Mouse (Mus musculus): Measurements from ENCODE around the gene Grem1. TPM values are rescaled to one million over a fixed set of nuclear protein-coding genes. Genes with fewer than 3 reads are reported as not detected.

The Grem1 gene
- polyA plus RNA-seq, 1 experiment, result 17.9 TPM

GRCm38 (mm10) chr2:113788821-113789387 lies 30.5 kb upstream of the Grem1 start:
- TF ChIP-seq REST (IDR thresholded peaks at IDR 0.05; ENCODE audit: insufficient read depth, insufficient read length) (no peak), POLR2A (IDR thresholded peaks at IDR 0.05; ENCODE audit: insufficient read length, low read depth) (no peak), USF1 (IDR thresholded peaks at IDR 0.05; ENCODE audit: low read depth) (no peak), MYOG (IDR thresholded peaks at IDR 0.05; ENCODE audit: control insufficient read depth in 1 of 3, insufficient read depth in 1 of 3, insufficient read length in 2 of 3, low read depth in 2 of 3) (no peak), MYOD1 (IDR thresholded peaks at IDR 0.05; ENCODE audit: control insufficient read depth in 1 of 3, insufficient read length in 2 of 3, low read depth in 2 of 3) (no peak), E2F4 (IDR thresholded peaks at IDR 0.05; ENCODE audit: insufficient read depth) (no peak), SRF (IDR thresholded peaks at IDR 0.05; ENCODE audit: control insufficient read depth, insufficient read length, low read depth) (no peak), POLR2AphosphoS2 (IDR thresholded peaks at IDR 0.05; ENCODE audit: insufficient read length, low read depth) (no peak), MAX (IDR thresholded peaks at IDR 0.05; ENCODE audit: low read depth) (no peak), TCF12 (IDR thresholded peaks at IDR 0.05; ENCODE audit: insufficient read depth, poor library complexity, severe bottlenecking) (no peak), CEBPB (IDR thresholded peaks at IDR 0.05; ENCODE audit: insufficient read depth, poor library complexity, severe bottlenecking) (no peak), TCF3 (IDR thresholded peaks at IDR 0.05; ENCODE audit: insufficient read length, low read depth) (no peak)
- no peak overlapping the region for H3K4me3 ChIP-seq
- no peaks in the 10 kb centered on the region for H3K27me3 ChIP-seq (ENCODE audit: control insufficient read depth, insufficient read depth, insufficient read length)
- H3K79me2 ChIP-seq (ENCODE audit: control insufficient read depth, insufficient read depth), result no peaks in the 10 kb centered on the region
- no peak overlapping the region for H3ac ChIP-seq (ENCODE audit: control insufficient read depth, insufficient read length)
- H3K36me3 ChIP-seq (ENCODE audit: control insufficient read depth, insufficient read depth), result no peaks in the 10 kb centered on the region
- H3K4me2 ChIP-seq (ENCODE audit: low read depth), result no peak overlapping the region

- Histone ChIP-seq H3ac (ENCODE audit: control insufficient read depth, insufficient read length) (no peak overlapping the region), H3K27me3 (ENCODE audit: control insufficient read depth, insufficient read depth, insufficient read length) (no peaks in the 10 kb centered on the region), H3K4me2 (ENCODE audit: low read depth) (no peak overlapping the region), H3K79me2 (ENCODE audit: control insufficient read depth, insufficient read depth) (no peaks in the 10 kb centered on the region), H3K36me3 (ENCODE audit: control insufficient read depth, insufficient read depth) (no peaks in the 10 kb centered on the region), H3K4me3 (no peak overlapping the region)
- TF ChIP-seq SRF (IDR thresholded peaks at IDR 0.05; ENCODE audit: control insufficient read depth, insufficient read length, low read depth), result no peak
- TF ChIP-seq CEBPB (IDR thresholded peaks at IDR 0.05; ENCODE audit: insufficient read depth, poor library complexity, severe bottlenecking), result no peak
- TF ChIP-seq MYOD1 (IDR thresholded peaks at IDR 0.05; ENCODE audit: control insufficient read depth in 1 of 3, insufficient read length in 2 of 3, low read depth in 2 of 3), result no peak
- no peak for TF ChIP-seq E2F4 (IDR thresholded peaks at IDR 0.05; ENCODE audit: insufficient read depth)
- no peak for TF ChIP-seq MAX (IDR thresholded peaks at IDR 0.05; ENCODE audit: low read depth)
These were observed 29.4 kb upstream of the Grem1 start for GRCm38 (mm10) chr2:113787882-113788281.

GRCm38 (mm10) chr2:113784851-113785250 lies 26.4 kb upstream of the Grem1 start:
- Histone ChIP-seq H3K4me3 (no peak overlapping the region), H3ac (ENCODE audit: control insufficient read depth, insufficient read length) (no peak overlapping the region), H3K36me3 (ENCODE audit: control insufficient read depth, insufficient read depth) (no peaks in the 10 kb centered on the region), H3K4me2 (ENCODE audit: low read depth) (no peak overlapping the region), H3K79me2 (ENCODE audit: control insufficient read depth, insufficient read depth) (no peaks in the 10 kb centered on the region), H3K27me3 (ENCODE audit: control insufficient read depth, insufficient read depth, insufficient read length) (no peaks in the 10 kb centered on the region)
- TF ChIP-seq POLR2A (IDR thresholded peaks at IDR 0.05; ENCODE audit: insufficient read length, low read depth) (no peak), E2F4 (IDR thresholded peaks at IDR 0.05; ENCODE audit: insufficient read depth) (no peak), POLR2AphosphoS2 (IDR thresholded peaks at IDR 0.05; ENCODE audit: insufficient read length, low read depth) (no peak), SRF (IDR thresholded peaks at IDR 0.05; ENCODE audit: control insufficient read depth, insufficient read length, low read depth) (no peak), REST (IDR thresholded peaks at IDR 0.05; ENCODE audit: insufficient read depth, insufficient read length) (no peak), MAX (IDR thresholded peaks at IDR 0.05; ENCODE audit: low read depth) (no peak), MYOG (IDR thresholded peaks at IDR 0.05; ENCODE audit: control insufficient read depth in 1 of 3, insufficient read depth in 1 of 3, insufficient read length in 2 of 3, low read depth in 2 of 3) (no peak), MYOD1 (IDR thresholded peaks at IDR 0.05; ENCODE audit: control insufficient read depth in 1 of 3, insufficient read length in 2 of 3, low read depth in 2 of 3) (no peak), USF1 (IDR thresholded peaks at IDR 0.05; ENCODE audit: low read depth) (no peak), TCF12 (IDR thresholded peaks at IDR 0.05; ENCODE audit: insufficient read depth, poor library complexity, severe bottlenecking) (no peak)

GRCm38 (mm10) chr2:113781521-113781920 lies 23.1 kb upstream of the Grem1 start:
- TF ChIP-seq REST (IDR thresholded peaks at IDR 0.05; ENCODE audit: insufficient read depth, insufficient read length), result no peak
- TF ChIP-seq E2F4 (IDR thresholded peaks at IDR 0.05; ENCODE audit: insufficient read depth), result no peak
- no peak for TF ChIP-seq MYOD1 (IDR thresholded peaks at IDR 0.05; ENCODE audit: control insufficient read depth in 1 of 3, insufficient read length in 2 of 3, low read depth in 2 of 3)
- TF ChIP-seq MAX (IDR thresholded peaks at IDR 0.05; ENCODE audit: low read depth), result no peak
- TF ChIP-seq POLR2A (IDR thresholded peaks at IDR 0.05; ENCODE audit: insufficient read length, low read depth), result no peak
- TF ChIP-seq TCF12 (IDR thresholded peaks at IDR 0.05; ENCODE audit: insufficient read depth, poor library complexity, severe bottlenecking), result no peak
- no peak for TF ChIP-seq CEBPB (IDR thresholded peaks at IDR 0.05; ENCODE audit: insufficient read depth, poor library complexity, severe bottlenecking)
- TF ChIP-seq USF1 (IDR thresholded peaks at IDR 0.05; ENCODE audit: low read depth), result no peak
- TF ChIP-seq TCF3 (IDR thresholded peaks at IDR 0.05; ENCODE audit: insufficient read length, low read depth), result no peak
- TF ChIP-seq SRF (IDR thresholded peaks at IDR 0.05; ENCODE audit: control insufficient read depth, insufficient read length, low read depth), result no peak
- TF ChIP-seq MYOG (IDR thresholded peaks at IDR 0.05; ENCODE audit: control insufficient read depth in 1 of 3, insufficient read depth in 1 of 3, insufficient read length in 2 of 3, low read depth in 2 of 3), result no peak
- no peak for TF ChIP-seq POLR2AphosphoS2 (IDR thresholded peaks at IDR 0.05; ENCODE audit: insufficient read length, low read depth)

GRCm38 (mm10) chr2:113781107-113781506 lies 22.7 kb upstream of the Grem1 start:
- TF ChIP-seq SRF (IDR thresholded peaks at IDR 0.05; ENCODE audit: control insufficient read depth, insufficient read length, low read depth) (no peak), POLR2AphosphoS2 (IDR thresholded peaks at IDR 0.05; ENCODE audit: insufficient read length, low read depth) (no peak), E2F4 (IDR thresholded peaks at IDR 0.05; ENCODE audit: insufficient read depth) (no peak), MYOG (IDR thresholded peaks at IDR 0.05; ENCODE audit: control insufficient read depth in 1 of 3, insufficient read depth in 1 of 3, insufficient read length in 2 of 3, low read depth in 2 of 3) (no peak), POLR2A (IDR thresholded peaks at IDR 0.05; ENCODE audit: insufficient read length, low read depth) (no peak), TCF3 (IDR thresholded peaks at IDR 0.05; ENCODE audit: insufficient read length, low read depth) (no peak), MAX (IDR thresholded peaks at IDR 0.05; ENCODE audit: low read depth) (no peak), MYOD1 (IDR thresholded peaks at IDR 0.05; ENCODE audit: control insufficient read depth in 1 of 3, insufficient read length in 2 of 3, low read depth in 2 of 3) (no peak), USF1 (IDR thresholded peaks at IDR 0.05; ENCODE audit: low read depth) (no peak), REST (IDR thresholded peaks at IDR 0.05; ENCODE audit: insufficient read depth, insufficient read length) (no peak), TCF12 (IDR thresholded peaks at IDR 0.05; ENCODE audit: insufficient read depth, poor library complexity, severe bottlenecking) (no peak), CEBPB (IDR thresholded peaks at IDR 0.05; ENCODE audit: insufficient read depth, poor library complexity, severe bottlenecking) (no peak)
- H3K79me2 ChIP-seq (ENCODE audit: control insufficient read depth, insufficient read depth), result no peaks in the 10 kb centered on the region

More at GRCm38 (mm10) chr2:113781521-113781920, 23.1 kb upstream of the Grem1 start:
- Histone ChIP-seq H3K4me3 (no peak overlapping the region), H3K27me3 (ENCODE audit: control insufficient read depth, insufficient read depth, insufficient read length) (no peaks in the 10 kb centered on the region), H3K79me2 (ENCODE audit: control insufficient read depth, insufficient read depth) (no peaks in the 10 kb centered on the region), H3ac (ENCODE audit: control insufficient read depth, insufficient read length) (no peak overlapping the region), H3K36me3 (ENCODE audit: control insufficient read depth, insufficient read depth) (no peaks in the 10 kb centered on the region), H3K4me2 (ENCODE audit: low read depth) (no peak overlapping the region)

More at GRCm38 (mm10) chr2:113781107-113781506, 22.7 kb upstream of the Grem1 start:
- H3K27me3 ChIP-seq (ENCODE audit: control insufficient read depth, insufficient read depth, insufficient read length), result no peaks in the 10 kb centered on the region
- no peak overlapping the region for H3ac ChIP-seq (ENCODE audit: control insufficient read depth, insufficient read length)
- H3K4me2 ChIP-seq (ENCODE audit: low read depth), result no peak overlapping the region
- no peak overlapping the region for H3K4me3 ChIP-seq
- no peaks in the 10 kb centered on the region for H3K36me3 ChIP-seq (ENCODE audit: control insufficient read depth, insufficient read depth)

Measured in myocyte (in vitro differentiated cells).